Mouse (Mus musculus): ENCODE measurements around the gene Kcnab1. TPM values are rescaled to one million over a fixed set of nuclear protein-coding genes. Genes with fewer than 3 reads are reported as not detected.
A peak's percentile ranks its signal among the peaks of the same experiment; 100 is the strongest.

The Kcnab1 gene
- 2.1 and 2.5 TPM in 2 replicates for polyA plus RNA-seq (2016; fragmentation: Nextera tagmentation; extraction: Ambion mirVana)

- Histone ChIP-seq H3K27me3 (ENCODE audit: low read depth, poor library complexity, severe bottlenecking) (peaks cover 42% of the 10 kb centered on the region), H3K9me3 (replicated peaks) (no peaks in the 10 kb centered on the region), H3K36me3 (no peaks in the 10 kb centered on the region), H3K4me1 (peaks cover 27% of the 10 kb centered on the region), H3K27ac (peak within 1 kb of the TSS; percentile 58), H3K4me3 (peak within 1 kb of the TSS; percentile 52)
- under 1% methylated on average over 30 of the region's 30 CpGs for WGBS
- DNase-seq (ENCODE audit: low spot score): peak; percentile 65
Observed at GRCm38 (mm10) chr3:65108945-65109921, at the start of gene Kcnab1. TSS of gene Kcnab1 (plus strand) at chr3:65109384.

- H3K27me3 ChIP-seq (ENCODE audit: low read depth, poor library complexity, severe bottlenecking): no peaks in the 10 kb centered on the region
- WGBS: 54% methylated on average over 2 of the region's 2 CpGs
- H3K36me3 ChIP-seq: no peaks in the 10 kb centered on the region
- DNase-seq (ENCODE audit: low spot score): no peak
- peaks cover 4% of the 10 kb centered on the region; the same call in 1 of the 2 replicates for H3K4me1 ChIP-seq
- no peaks in the 10 kb centered on the region for H3K9me3 ChIP-seq (replicated peaks)
- no peak overlapping the region for H3K27ac ChIP-seq
- H3K4me3 ChIP-seq: no peak overlapping the region
Observed at GRCm38 (mm10) chr3:65088295-65088694, 20.9 kb upstream of the Kcnab1 start.

GRCm38 (mm10) chr3:65104117-65104516, 5.1 kb upstream of the Kcnab1 start:
- H3K36me3 ChIP-seq: no peaks in the 10 kb centered on the region
- no peaks in the 10 kb centered on the region for H3K9me3 ChIP-seq (replicated peaks)
- no peak for DNase-seq (ENCODE audit: low spot score)
- WGBS: 88% methylated on average over 6 of the region's 6 CpGs
- H3K4me1 ChIP-seq: peaks cover 14% of the 10 kb centered on the region
- H3K27me3 ChIP-seq (ENCODE audit: low read depth, poor library complexity, severe bottlenecking): peaks cover 17% of the 10 kb centered on the region
- no peak overlapping the region for H3K4me3 ChIP-seq
- no peak overlapping the region for H3K27ac ChIP-seq

- H3K4me1 ChIP-seq: peaks cover 27% of the 10 kb centered on the region
- WGBS: 79% methylated on average over 9 of the region's 9 CpGs
- no peaks in the 10 kb centered on the region for H3K9me3 ChIP-seq (replicated peaks)
Observed at GRCm38 (mm10) chr3:65110190-65110589, 1.0 kb downstream of the Kcnab1 start.

GRCm38 (mm10) chr3:65111176-65111575, 2.0 kb downstream of the Kcnab1 start:
- H3K27me3 ChIP-seq (ENCODE audit: low read depth, poor library complexity, severe bottlenecking): peaks cover 42% of the 10 kb centered on the region
- no peaks in the 10 kb centered on the region for H3K36me3 ChIP-seq
- 93% methylated on average over 2 of the region's 2 CpGs for WGBS

More at GRCm38 (mm10) chr3:65110190-65110589, 1.0 kb downstream of the Kcnab1 start:
- Histone ChIP-seq H3K27me3 (ENCODE audit: low read depth, poor library complexity, severe bottlenecking) (peaks cover 42% of the 10 kb centered on the region), H3K36me3 (no peaks in the 10 kb centered on the region), H3K27ac (no peak overlapping the region), H3K4me3 (peak overlapping the region; percentile 52)
- DNase-seq (ENCODE audit: low spot score): no peak

GRCm38 (mm10) chr3:65115164-65115563, 6.0 kb downstream of the Kcnab1 start:
- H3K4me1 ChIP-seq: peaks cover 8% of the 10 kb centered on the region

More at GRCm38 (mm10) chr3:65111176-65111575, 2.0 kb downstream of the Kcnab1 start:
- Histone ChIP-seq H3K4me3 (no peak overlapping the region), H3K27ac (no peak overlapping the region), H3K9me3 (replicated peaks) (no peaks in the 10 kb centered on the region), H3K4me1 (peaks cover 27% of the 10 kb centered on the region)
- DNase-seq (ENCODE audit: low spot score): no peak

GRCm38 (mm10) chr3:65116958-65117357, 7.8 kb downstream of the Kcnab1 start:
- no peak for DNase-seq (ENCODE audit: low spot score)
- Histone ChIP-seq H3K9me3 (replicated peaks) (no peaks in the 10 kb centered on the region), H3K27ac (no peak overlapping the region), H3K4me1 (peaks cover 6% of the 10 kb centered on the region; the same call in 1 of the 2 replicates), H3K4me3 (no peak overlapping the region), H3K27me3 (ENCODE audit: low read depth, poor library complexity, severe bottlenecking) (no peaks in the 10 kb centered on the region), H3K36me3 (no peaks in the 10 kb centered on the region)
- 80% methylated on average over 3 of the region's 3 CpGs for WGBS

More at GRCm38 (mm10) chr3:65115164-65115563, 6.0 kb downstream of the Kcnab1 start:
- Histone ChIP-seq H3K4me3 (no peak overlapping the region), H3K36me3 (no peaks in the 10 kb centered on the region), H3K27ac (no peak overlapping the region), H3K9me3 (replicated peaks) (no peaks in the 10 kb centered on the region), H3K27me3 (ENCODE audit: low read depth, poor library complexity, severe bottlenecking) (peaks cover 16% of the 10 kb centered on the region)
- no peak for DNase-seq (ENCODE audit: low spot score)
- 89% methylated on average over 6 of the region's 6 CpGs for WGBS

GRCm38 (mm10) chr3:65117365-65117764, 8.2 kb downstream of the Kcnab1 start:
- H3K36me3 ChIP-seq: no peaks in the 10 kb centered on the region
- no peak overlapping the region for H3K4me3 ChIP-seq
- WGBS: 79% methylated on average over 8 of the region's 8 CpGs
- no peak overlapping the region for H3K27ac ChIP-seq
- no peaks in the 10 kb centered on the region for H3K27me3 ChIP-seq (ENCODE audit: low read depth, poor library complexity, severe bottlenecking)
- no peaks in the 10 kb centered on the region for H3K9me3 ChIP-seq (replicated peaks)
- H3K4me1 ChIP-seq: peaks cover 6% of the 10 kb centered on the region; the same call in 1 of the 2 replicates
- DNase-seq (ENCODE audit: low spot score): no peak

- H3K9me3 ChIP-seq (replicated peaks): no peaks in the 10 kb centered on the region
- no peaks in the 10 kb centered on the region for H3K36me3 ChIP-seq
- H3K4me1 ChIP-seq: no peaks in the 10 kb centered on the region
- no peak overlapping the region for H3K4me3 ChIP-seq
- H3K27ac ChIP-seq: no peak overlapping the region
- no peaks in the 10 kb centered on the region for H3K27me3 ChIP-seq (ENCODE audit: low read depth, poor library complexity, severe bottlenecking)
- WGBS: 82% methylated on average over 3 of the region's 3 CpGs
- no peak for DNase-seq (ENCODE audit: low spot score)
Observed at GRCm38 (mm10) chr3:65124975-65125374, 15.8 kb downstream of the Kcnab1 start.

- Histone ChIP-seq H3K9me3 (replicated peaks) (no peaks in the 10 kb centered on the region), H3K4me1 (no peaks in the 10 kb centered on the region), H3K4me3 (no peak overlapping the region), H3K27ac (no peak overlapping the region), H3K27me3 (ENCODE audit: low read depth, poor library complexity, severe bottlenecking) (no peaks in the 10 kb centered on the region), H3K36me3 (no peaks in the 10 kb centered on the region)
- no peak for DNase-seq (ENCODE audit: low spot score)
- 83% methylated on average over 1 of the region's 1 CpGs for WGBS
Observed at GRCm38 (mm10) chr3:65129625-65130024, 20.4 kb downstream of the Kcnab1 start.

- no peaks in the 10 kb centered on the region for H3K27me3 ChIP-seq (ENCODE audit: low read depth, poor library complexity, severe bottlenecking)
- no peaks in the 10 kb centered on the region for H3K36me3 ChIP-seq
- H3K4me1 ChIP-seq: no peaks in the 10 kb centered on the region
- H3K27ac ChIP-seq: no peak overlapping the region
- DNase-seq (ENCODE audit: low spot score): no peak
- H3K9me3 ChIP-seq (replicated peaks): no peaks in the 10 kb centered on the region
- H3K4me3 ChIP-seq: no peak overlapping the region
- WGBS: 86% methylated on average over 5 of the region's 5 CpGs
Observed at GRCm38 (mm10) chr3:65134931-65135330, 25.7 kb downstream of the Kcnab1 start.

- no peak for DNase-seq (ENCODE audit: low spot score)
- no peak overlapping the region for H3K27ac ChIP-seq
- no peak overlapping the region for H3K4me3 ChIP-seq
- no peaks in the 10 kb centered on the region for H3K36me3 ChIP-seq
- no peaks in the 10 kb centered on the region for H3K4me1 ChIP-seq
- H3K9me3 ChIP-seq (replicated peaks): no peaks in the 10 kb centered on the region
- WGBS: 88% methylated on average over 5 of the region's 5 CpGs
- H3K27me3 ChIP-seq (ENCODE audit: low read depth, poor library complexity, severe bottlenecking): no peaks in the 10 kb centered on the region
Observed at GRCm38 (mm10) chr3:65136897-65137296, 27.7 kb downstream of the Kcnab1 start.

- Histone ChIP-seq H3K9me3 (replicated peaks) (no peaks in the 10 kb centered on the region), H3K4me1 (no peaks in the 10 kb centered on the region), H3K4me3 (no peak overlapping the region), H3K27me3 (ENCODE audit: low read depth, poor library complexity, severe bottlenecking) (no peaks in the 10 kb centered on the region), H3K27ac (no peak overlapping the region), H3K36me3 (no peaks in the 10 kb centered on the region)
- DNase-seq (ENCODE audit: low spot score): no peak
- WGBS: 94% methylated on average over 3 of the region's 3 CpGs
Observed at GRCm38 (mm10) chr3:65138739-65139138, 29.6 kb downstream of the Kcnab1 start.

All from limb, embryonic 10.5 days (tissue).